28 mouse cellular contexts compared by ENCODE assay signal in genomic region chr4:131097421-131097820, GRCm38 (mm10).
DNase-seq lines count a peak whose midpoint lies in the region; ATAC-seq and TF ChIP-seq lines count a peak whose summit lies in the region.
"Had no signal": no experiment of that assay in that cellular context is flagged by ENCODE, and none has a peak within 500 bp of the region (broad histone marks: within the 10 kb centered on the region; RNA-seq: fewer than 3 reads in every experiment).

No protein-coding gene starts in this region.

- no peak for ATAC-seq in lung, embryonic 14.5 days (ENCODE audit: insufficient read depth)
- no peak for ATAC-seq in cerebellum, adult (ENCODE audit: insufficient number of reproducible peaks, low FRiP score, low TSS enrichment)
- ATAC-seq in activated CD4-positive, CD25-positive, alpha-beta regulatory T cell, adult 4 months: no peak
- ATAC-seq: forebrain, embryonic 16.5 days; hindbrain, postnatal 0 days; intestine, embryonic 15.5 days had no signal

- TF ChIP-seq CTCF in lung, embryonic 14.5 days (IDR thresholded peaks at IDR 0.05; ENCODE audit: low read depth): no peak

- no peak overlapping the region for H3K4me2 ChIP-seq in lung, embryonic 14.5 days
- H3K4me2 ChIP-seq: embryonic facial prominence, embryonic 12.5 days; heart, embryonic 12.5 days; intestine, embryonic 15.5 days; midbrain, embryonic 13.5 days; neural tube, embryonic 13.5 days had no signal

- H3K4me3 ChIP-seq in lung, embryonic 14.5 days (ENCODE audit: low read depth, low read length): no peak overlapping the region
- H3K4me3 ChIP-seq: embryonic facial prominence, embryonic 12.5 days; heart, adult 2 months; heart, embryonic 12.5 days; intestine, embryonic 15.5 days; midbrain, embryonic 13.5 days; neural tube, embryonic 13.5 days had no signal

- H3K9me3 ChIP-seq in lung, embryonic 14.5 days (ENCODE audit: low read depth, low read length): no peaks in the 10 kb centered on the region
- H3K9me3 ChIP-seq: embryonic facial prominence, embryonic 12.5 days; intestine, embryonic 15.5 days; midbrain, embryonic 13.5 days; neural tube, embryonic 13.5 days had no signal

- no peak overlapping the region for H3K27ac ChIP-seq in lung, embryonic 14.5 days (ENCODE audit: low read depth)
- H3K27ac ChIP-seq: embryonic facial prominence, embryonic 12.5 days; heart, adult 2 months; hindbrain, postnatal 0 days; intestine, embryonic 15.5 days; liver, embryonic 14.5 days; neural tube, embryonic 13.5 days had no signal

- no peak overlapping the region for H3K9ac ChIP-seq in lung, embryonic 14.5 days
- H3K9ac ChIP-seq: embryonic facial prominence, embryonic 12.5 days; heart, embryonic 12.5 days; intestine, embryonic 15.5 days; liver, embryonic 14.5 days; midbrain, embryonic 13.5 days; neural tube, embryonic 13.5 days had no signal

- no peaks in the 10 kb centered on the region for H3K4me1 ChIP-seq in lung, embryonic 14.5 days (ENCODE audit: insufficient read depth)
- H3K4me1 ChIP-seq: embryonic facial prominence, embryonic 12.5 days; heart, embryonic 12.5 days; intestine, embryonic 15.5 days had no signal

- no peaks in the 10 kb centered on the region for H3K27me3 ChIP-seq in lung, embryonic 14.5 days (ENCODE audit: insufficient read depth, low read length)
- H3K27me3 ChIP-seq: embryonic facial prominence, embryonic 12.5 days; intestine, embryonic 15.5 days had no signal

- DNase-seq in lung, embryonic 14.5 days: peak; percentile 41
- no peak for DNase-seq in lung, postnatal 10 days
- DNase-seq in ES-CJ7 (ENCODE audit: low read depth, low spot score) (peak; percentile 71), R1 (ENCODE audit: low read depth, low spot score) (peak; percentile 81)
- DNase-seq in embryo, embryonic 9.5 days (ENCODE audit: extremely low spot score): peak; percentile 35
- no peak for DNase-seq in adrenal gland, adult 2 months
- DNase-seq: adrenal gland, postnatal 36 days; B cell, adult 2 months; cerebellum, adult 8-10 months; heart, adult 2 months; heart, postnatal 4 days; kidney, adult 2 months; kidney, postnatal 10 days; layer of hippocampus, adult 9-11 months; liver; lung, adult 2 months; right cerebral cortex, postnatal 25 days; thymus, postnatal 14 days had no signal

- WGBS in lung, embryonic 14.5 days: 10% methylated on average over 6 of the region's 6 CpGs

- H3K36me3 ChIP-seq in lung, embryonic 14.5 days (ENCODE audit: insufficient read depth): no peaks in the 10 kb centered on the region
- H3K36me3 ChIP-seq: embryonic facial prominence, embryonic 12.5 days; heart, embryonic 12.5 days; intestine, embryonic 15.5 days; midbrain, embryonic 13.5 days; neural tube, embryonic 13.5 days had no signal

Comparison
In these comparisons a context has a peak if more than half of its experiments do, and no peak if none do; other contexts are left out.
1. DNase-seq: peak in lung, embryonic 14.5 days (single experiment), ES-CJ7 (single experiment), R1 (single experiment) and embryo, embryonic 9.5 days (single experiment); none in lung, postnatal 10 days (single experiment) and adrenal gland, adult 2 months (single experiment).